ENCODE assay signal across 8 mouse cellular contexts in the genomic region with DNA sequence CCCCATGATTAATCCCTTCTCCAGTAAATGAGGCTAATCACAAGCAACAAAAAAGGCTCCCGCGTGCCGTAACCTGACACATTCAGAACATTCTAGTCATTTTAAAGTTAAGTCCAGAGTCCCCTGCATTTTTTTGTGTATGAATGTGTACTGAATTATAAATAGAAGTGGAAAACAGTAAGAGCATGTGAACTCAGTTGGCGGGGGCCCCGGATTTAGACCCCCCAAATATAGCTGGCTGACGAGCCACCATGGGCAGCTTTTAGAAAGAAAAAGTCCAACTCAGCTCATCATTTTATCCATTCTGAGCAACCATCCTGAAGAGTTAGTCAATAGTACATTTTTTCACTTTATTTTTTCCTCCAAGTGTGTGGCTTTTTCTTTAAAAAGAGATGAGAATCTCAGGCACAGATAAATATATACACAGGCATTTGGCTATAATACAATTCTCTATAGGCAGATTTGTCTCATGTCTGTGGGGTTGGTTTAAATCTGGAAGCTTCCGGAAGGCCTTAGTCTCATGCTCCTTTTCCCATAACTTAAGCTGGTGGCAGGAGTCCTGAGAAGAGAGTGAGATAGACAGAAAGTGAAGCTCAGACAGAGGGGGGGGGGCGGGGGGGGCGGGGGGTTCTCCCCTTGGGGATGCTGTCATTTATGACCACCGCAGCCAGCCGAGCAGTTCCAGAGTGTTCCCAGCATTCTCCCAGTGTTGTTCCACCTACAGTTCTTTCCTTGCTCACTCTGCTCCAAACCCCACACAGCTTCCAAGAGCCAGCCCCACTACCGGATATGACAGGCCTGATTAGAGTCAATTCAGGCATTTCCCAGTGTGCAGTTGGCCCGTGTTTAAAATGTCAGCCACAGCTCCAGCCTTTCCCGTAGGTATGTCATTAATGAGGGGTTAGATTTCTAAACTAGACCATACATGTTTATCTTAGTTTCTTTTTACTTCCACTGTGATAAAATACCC. TPM values are rescaled to one million over a fixed set of nuclear protein-coding genes. Genes with fewer than 3 reads are reported as not detected.
DNase-seq lines count a peak whose midpoint lies in the region; ATAC-seq and TF ChIP-seq lines count a peak whose summit lies in the region.

No protein-coding gene starts in this region.

- no peak for TF ChIP-seq EP300 in stomach, postnatal 0 days (optimal IDR thresholded peaks at IDR 0.05)

- H3K9ac ChIP-seq in stomach, postnatal 0 days (ENCODE audit: low read length): no peak overlapping the region

- peak; percentile 42 to 54 for DNase-seq in cerebellum, postnatal 25 days
- no peak for DNase-seq in cerebellum, adult 9-11 months
- DNase-seq in right cerebral cortex, adult 18-20 months: peak; percentile 67
- DNase-seq in right cerebral cortex, postnatal 4 days: no peak
- peak; percentile 25 for DNase-seq in left cerebral cortex, postnatal 4 days
- peak; percentile 32 for DNase-seq in stomach, postnatal 0 days (ENCODE audit: low spot score)
- no peak for DNase-seq in adrenal gland, postnatal 14 days

- peak; percentile 24; the same call in 1 of the 2 replicates for ATAC-seq in stomach, postnatal 0 days (ENCODE audit: low FRiP score, low TSS enrichment)
- ATAC-seq in CD4-positive, CD25-positive, alpha-beta regulatory T cell, adult 4 months: no peak

- no peak overlapping the region for H3K4me2 ChIP-seq in stomach, postnatal 0 days (replicated peaks; ENCODE audit: low read depth)

- intact Hi-C loops in left cerebral cortex, postnatal 4 days (cut with DNase I): no loop called here

- no peaks in the 10 kb centered on the region for H3K4me1 ChIP-seq in stomach, postnatal 0 days (replicated peaks; ENCODE audit: control insufficient read depth, insufficient read depth)

- H3K36me3 ChIP-seq in stomach, postnatal 0 days (ENCODE audit: control insufficient read depth, insufficient read depth, low read length): no peaks in the 10 kb centered on the region

- H3K9me3 ChIP-seq in stomach, postnatal 0 days (ENCODE audit: control insufficient read depth, low read length): no peaks in the 10 kb centered on the region

- no peaks in the 10 kb centered on the region for H3K27me3 ChIP-seq in stomach, postnatal 0 days (ENCODE audit: control insufficient read depth, insufficient read depth, low read length)

- 34% methylated on average over 14 of the region's 14 CpGs for WGBS in stomach, postnatal 0 days

- peak overlapping the region; percentile 35; the same call in 1 of the 2 replicates for H3K27ac ChIP-seq in stomach, postnatal 0 days (replicated peaks)

- TF ChIP-seq CTCF in stomach, postnatal 0 days (IDR thresholded peaks at IDR 0.05; ENCODE audit: low read depth): no peak

- H3K4me3 ChIP-seq in stomach, postnatal 0 days (ENCODE audit: low read depth, low read length): no peak overlapping the region

RNA-seq across cellular contexts. Expression of gene E2f6, which starts 34.1 kb away (rescaled TPM):
- 10 to 100 TPM; 19.2 to 21.9 TPM for total RNA-seq in left cerebral cortex, postnatal 4 days (2021)
- 12.5 and 12.7 TPM in 2 replicates for polyA plus RNA-seq in stomach, postnatal 0 days (2015; fragmentation: Nextera tagmentation; extraction: Ambion mirVana)
- 1 to 10 TPM; 2.6 to 3.7 TPM for polyA plus RNA-seq in CD4-positive, CD25-positive, alpha-beta regulatory T cell, adult 4 months (2017; shearing (Covaris generic))
- total RNA-seq in adrenal gland, postnatal 14 days (2021): 33.4 and 35.7 TPM in 2 replicates

RNA-seq across cellular contexts. Expression of gene Greb1, which starts 44.2 kb away (rescaled TPM):
- under 1 TPM; 0.84 to 0.97 TPM for total RNA-seq in left cerebral cortex, postnatal 4 days (2021)
- 0.16 and 0.24 TPM in 2 replicates for polyA plus RNA-seq in stomach, postnatal 0 days (2015; fragmentation: Nextera tagmentation; extraction: Ambion mirVana)
- polyA plus RNA-seq in CD4-positive, CD25-positive, alpha-beta regulatory T cell, adult 4 months (2017; shearing (Covaris generic)): under 1 TPM; 0.05 to 0.13 TPM
- total RNA-seq in adrenal gland, postnatal 14 days (2021): 27.6 and 35.4 TPM in 2 replicates

RNA-seq across cellular contexts. Expression of gene Rock2, which starts 49.8 kb away (rescaled TPM):
- total RNA-seq in left cerebral cortex, postnatal 4 days (2021): 10 to 100 TPM; 53.2 to 57.3 TPM
- 12.1 and 13.3 TPM in 2 replicates for polyA plus RNA-seq in stomach, postnatal 0 days (2015; fragmentation: Nextera tagmentation; extraction: Ambion mirVana)
- polyA plus RNA-seq in CD4-positive, CD25-positive, alpha-beta regulatory T cell, adult 4 months (2017; shearing (Covaris generic)): 10 to 100 TPM; 14.1 to 18.1 TPM
- 61.6 and 64.0 TPM in 2 replicates for total RNA-seq in adrenal gland, postnatal 14 days (2021)

Comparison
In these comparisons a context has a peak if more than half of its experiments do, and no peak if none do; other contexts are left out.
1. DNase-seq: peak in cerebellum, postnatal 25 days (2 of 2), right cerebral cortex, adult 18-20 months (single experiment), left cerebral cortex, postnatal 4 days (single experiment) and stomach, postnatal 0 days (single experiment); none in cerebellum, adult 9-11 months (single experiment), right cerebral cortex, postnatal 4 days (single experiment) and adrenal gland, postnatal 14 days (single experiment).
2. RNA of gene Greb1, which starts 44.2 kb away (total RNA-seq): 27.6 to 35.4 TPM in adrenal gland, postnatal 14 days; 0.84 to 0.97 TPM in left cerebral cortex, postnatal 4 days; every median in the first group is over 10 times any median in the second.